Mouse (Mus musculus) gastrocnemius, postnatal 4 days (tissue): ENCODE measurements around the gene Sympk. TPM values are rescaled to one million over a fixed set of nuclear protein-coding genes. Genes with fewer than 3 reads are reported as not detected.

Source experiments
- DNase-seq, 2 experiments: peaks; one replicate each; pipeline ENCODE4 v3.0.0; 2021 to 2022; ENCODE audit warnings: low spot score in 2 of 2, mixed read lengths in 2 of 2
- long read RNA-seq, 2 experiments: library from polyadenylated mRNA; stranded (forward); transcript quantifications; one replicate each; pipeline ENCODE4 v2.0.0; 2021
- total RNA-seq, 2 experiments: library from RNA; stranded (reverse); gene quantifications; 2 replicates each; pipeline ENCODE4 v1.2.3; 2021

The Sympk gene
- 10 to 100 TPM; 61.4 to 63.8 TPM for total RNA-seq
- long read RNA-seq, experiment 1, full-length matches to known transcripts = 5 of 12 reads
- long read RNA-seq, experiment 1, partial matches to known transcripts = 4 of 12 reads
- long read RNA-seq, experiment 1, other reads (novel, unspliced or antisense) = 3 of 12 reads
- long read RNA-seq, experiment 2, full-length matches to known transcripts = 6 of 15 reads
- long read RNA-seq, experiment 2, partial matches to known transcripts = 6 of 15 reads
- long read RNA-seq, experiment 2, other reads (novel, unspliced or antisense) = 3 of 15 reads

DNA sequence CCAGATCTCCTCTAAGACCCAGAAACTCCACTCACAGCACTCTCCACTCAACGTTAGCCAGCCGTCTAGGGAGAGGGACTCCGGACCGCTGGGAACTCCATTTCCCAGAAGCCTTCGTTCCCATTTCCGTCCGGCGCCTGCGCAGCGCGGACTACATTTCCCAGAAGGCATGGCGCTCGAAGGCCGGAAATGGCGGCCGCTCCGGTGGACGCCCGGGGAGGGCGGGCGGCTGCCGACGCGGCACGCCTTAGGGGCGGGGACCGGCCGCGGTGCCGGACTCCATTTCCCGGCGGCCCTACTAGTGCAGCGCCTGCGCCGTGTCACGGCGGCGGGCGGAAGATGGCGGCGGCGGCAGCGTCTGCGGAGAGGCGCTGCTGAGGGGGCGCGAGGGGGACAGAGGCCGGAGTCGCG is at the start of gene Sympk:
Gene Sympk, plus strand, starts transcription at position 282 of the 411 bp plus-strand sequence.
- peak; percentile 92 to 94 for DNase-seq

DNA sequence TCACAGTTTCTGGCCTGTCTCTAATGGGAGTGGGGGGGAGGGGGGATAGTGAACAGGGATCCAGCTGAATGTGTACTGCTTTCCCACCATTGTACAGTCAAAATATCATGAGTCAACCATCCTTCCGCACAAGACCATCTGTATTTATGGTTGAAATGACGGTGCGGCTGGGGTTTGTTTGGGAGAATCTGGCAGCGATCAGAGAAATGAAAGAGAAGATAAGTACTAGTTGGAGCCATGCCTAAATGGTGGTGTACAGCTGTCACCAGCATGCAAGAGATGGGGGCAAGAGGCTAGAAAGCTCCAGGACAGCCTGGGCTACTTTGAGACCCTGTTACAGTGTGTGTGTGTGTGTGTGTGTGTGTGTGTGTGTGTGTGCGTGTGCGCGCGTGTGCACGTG is 45.8 kb upstream of the Sympk start:
- DNase-seq = no peak

DNA sequence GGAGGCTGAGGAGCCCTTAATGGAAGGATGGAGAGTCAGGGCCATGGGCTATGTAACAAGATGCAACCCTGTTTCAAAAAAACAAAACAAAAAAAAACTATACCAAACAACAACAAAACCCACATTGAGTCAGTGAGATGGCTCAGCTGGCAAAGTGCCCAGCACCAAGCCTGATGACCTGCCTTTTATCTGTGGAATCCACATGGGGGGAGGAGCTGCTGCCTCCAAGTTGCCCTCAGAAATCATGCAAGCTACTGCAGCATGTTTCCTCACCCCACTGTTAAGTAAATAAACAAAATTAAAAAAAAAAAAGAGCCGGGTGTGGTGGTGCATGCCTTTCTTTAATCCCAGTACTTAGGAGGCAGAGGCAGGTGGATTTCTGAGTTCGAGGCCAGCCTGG is 37.7 kb upstream of the Sympk start:
- no peak for DNase-seq

DNA sequence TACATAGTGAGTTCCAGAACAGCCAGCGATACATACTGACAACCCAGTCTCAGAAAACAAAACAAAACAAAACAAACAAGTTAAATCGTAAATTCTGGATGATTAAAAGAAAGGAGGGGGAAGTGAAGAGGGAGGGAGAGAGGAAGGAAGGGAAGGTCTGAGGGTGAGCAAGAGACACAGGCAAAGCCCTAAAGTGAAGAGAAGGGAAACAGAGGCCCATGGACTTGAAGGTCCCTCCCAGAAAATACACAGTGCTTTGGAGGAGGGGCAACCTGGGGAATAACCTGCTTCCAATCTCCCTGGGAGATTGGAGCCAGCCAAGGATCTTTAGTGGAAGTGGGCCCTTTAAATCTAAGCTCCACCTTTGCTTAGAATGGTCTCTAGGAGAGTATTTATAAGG is 37.1 kb upstream of the Sympk start, which contains the start of gene Nanos2:
Gene Nanos2, plus strand, starts transcription at position 301 of the 400 bp plus-strand sequence.
- no peak for DNase-seq

DNA sequence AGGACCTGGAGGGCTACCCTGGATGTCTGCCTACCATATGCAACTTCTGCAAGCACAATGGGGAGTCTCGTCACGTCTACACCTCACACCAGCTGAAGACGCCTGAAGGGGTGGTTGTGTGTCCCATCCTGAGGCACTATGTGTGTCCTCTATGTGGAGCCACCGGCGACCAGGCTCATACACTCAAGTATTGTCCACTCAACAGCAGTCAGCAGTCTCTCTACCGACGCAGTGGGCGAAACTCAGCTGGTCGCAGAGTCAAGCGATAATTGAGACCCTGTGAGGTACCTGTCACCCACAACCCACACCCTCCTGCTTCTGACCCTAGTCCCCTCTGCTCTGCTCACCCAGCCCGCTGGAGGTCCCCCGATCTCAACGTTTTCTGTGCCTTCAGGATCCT is 36.4 kb upstream of the Sympk start:
- DNase-seq = no peak

DNA sequence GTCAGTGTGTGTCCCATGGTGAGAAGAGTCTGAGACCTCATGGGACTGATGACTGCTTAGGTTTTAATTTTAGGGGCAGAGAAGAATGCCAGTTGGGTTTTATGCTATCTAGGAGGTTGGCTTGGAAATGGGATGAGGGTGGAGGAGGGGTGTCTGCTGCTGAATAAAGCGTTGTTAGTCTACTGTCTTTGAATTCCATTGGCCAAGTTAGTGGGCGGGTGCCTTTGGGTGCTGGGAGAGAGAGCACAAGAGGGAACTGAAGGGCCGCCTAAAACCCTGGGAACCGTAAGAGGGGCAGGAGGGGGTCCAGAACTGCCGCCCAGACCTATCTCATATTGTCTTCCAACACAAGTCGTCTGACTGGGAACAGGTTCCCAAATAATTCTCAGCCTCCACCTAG is 35.4 kb upstream of the Sympk start:
- no peak for DNase-seq

DNA sequence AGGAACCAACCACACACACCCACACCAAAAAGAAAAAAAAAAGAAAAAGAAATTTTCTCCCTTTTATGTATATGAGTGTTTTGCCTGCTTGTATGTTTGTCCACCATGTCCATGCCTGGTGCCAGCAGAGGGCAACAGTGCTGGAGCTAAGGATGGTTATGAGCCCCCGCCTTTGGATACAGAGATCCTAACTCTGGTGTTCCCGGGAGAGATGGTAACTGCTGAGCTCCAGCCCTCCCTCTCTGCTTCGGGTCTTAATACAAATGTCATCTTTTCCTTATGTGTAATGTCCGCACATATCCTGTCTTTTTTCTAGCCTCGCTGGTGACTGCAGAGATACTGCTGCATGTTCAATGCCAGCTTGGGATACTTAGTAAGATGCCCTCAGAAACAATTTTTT is 34.2 kb upstream of the Sympk start:
- no peak for DNase-seq

DNA sequence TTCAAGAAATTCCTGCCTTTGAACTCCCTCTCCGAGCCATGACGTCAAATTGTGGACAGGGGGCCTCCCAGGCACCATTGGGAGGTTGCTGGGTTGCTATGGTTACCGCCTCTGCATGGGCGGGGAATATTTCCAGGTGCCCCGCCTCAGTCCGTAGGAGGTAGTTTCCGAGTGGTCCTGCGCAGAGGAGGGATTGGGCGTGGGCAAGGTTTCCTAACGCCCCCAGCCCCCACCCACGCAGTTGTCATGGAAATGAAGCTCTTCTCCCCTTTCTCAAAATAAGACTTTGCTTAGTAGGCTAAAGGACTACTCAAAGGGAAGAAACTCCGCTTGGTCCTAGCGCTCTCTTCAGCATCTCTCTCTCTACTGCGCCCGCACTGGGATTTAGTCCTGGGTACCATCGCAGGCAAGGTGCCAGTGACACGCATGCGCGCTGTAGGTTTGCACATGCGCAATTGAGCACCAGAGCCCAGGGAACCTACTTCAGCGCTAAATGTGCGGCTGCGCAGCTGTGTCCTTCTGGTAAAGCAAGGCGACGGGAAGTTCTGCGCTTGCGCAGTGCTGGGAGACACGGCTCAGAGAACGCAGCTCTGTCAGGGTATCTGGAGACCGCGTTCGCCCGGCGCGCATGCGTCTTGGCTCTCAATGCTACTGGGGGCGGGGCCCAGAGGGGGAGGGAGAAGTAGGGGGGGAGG is 33.4 kb upstream of the Sympk start, which contains the start of gene Mypop:
Gene Mypop, plus strand, starts transcription at position 645 of the 695 bp plus-strand sequence.
- peak; percentile 95 to 99 for DNase-seq

DNA sequence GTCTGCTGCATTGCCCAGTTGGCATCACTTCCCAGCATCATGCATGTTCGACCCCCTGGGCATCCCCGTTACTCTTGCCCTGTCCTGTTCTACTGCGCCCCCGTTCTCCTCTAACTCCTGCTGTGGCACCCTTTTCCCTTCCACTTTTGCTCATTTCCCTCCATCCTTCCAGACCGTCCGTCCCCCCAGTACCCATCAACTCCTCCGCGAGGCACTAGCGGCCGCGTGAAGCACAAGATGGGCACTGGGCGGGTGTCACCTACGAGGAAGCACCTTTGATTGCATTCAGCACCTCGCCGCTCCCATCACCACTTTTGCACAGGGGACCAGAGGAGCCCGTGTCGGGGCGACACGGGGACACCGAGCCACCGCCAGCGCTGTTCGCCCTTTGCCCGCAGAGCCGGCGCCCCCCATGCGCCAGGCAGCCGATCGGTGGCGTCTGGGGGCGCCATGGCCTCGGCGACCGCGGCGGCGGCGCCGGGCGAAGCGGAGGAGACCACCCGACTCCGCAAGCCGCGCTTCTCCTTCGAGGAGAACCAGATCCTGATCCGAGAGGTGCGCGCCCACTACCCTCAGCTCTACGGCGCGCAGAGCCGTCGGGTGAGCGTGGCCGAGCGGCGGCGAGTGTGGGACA is 32.4 kb upstream of the Sympk start:
- peak in 1 of 2 experiments; percentile 17 for DNase-seq

DNA sequence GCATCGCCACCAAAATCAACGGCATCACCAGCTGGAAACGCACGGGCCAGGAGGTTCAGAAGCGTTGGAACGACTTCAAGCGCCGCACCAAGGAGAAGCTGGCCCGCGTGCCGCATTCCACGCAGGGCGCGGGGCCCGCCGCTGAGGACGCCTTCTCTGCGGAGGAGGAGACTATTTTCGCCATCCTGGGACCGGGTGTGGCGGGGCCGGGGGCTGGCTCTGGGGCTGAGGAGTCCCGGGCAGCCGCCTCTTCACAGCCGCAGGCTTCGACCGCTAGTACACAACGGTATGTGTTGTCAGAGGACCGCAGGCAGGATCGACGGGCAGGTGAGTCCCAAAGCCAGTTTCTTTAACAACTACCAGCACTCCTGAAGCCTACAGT is 31.9 kb upstream of the Sympk start:
- DNase-seq = no peak

DNA sequence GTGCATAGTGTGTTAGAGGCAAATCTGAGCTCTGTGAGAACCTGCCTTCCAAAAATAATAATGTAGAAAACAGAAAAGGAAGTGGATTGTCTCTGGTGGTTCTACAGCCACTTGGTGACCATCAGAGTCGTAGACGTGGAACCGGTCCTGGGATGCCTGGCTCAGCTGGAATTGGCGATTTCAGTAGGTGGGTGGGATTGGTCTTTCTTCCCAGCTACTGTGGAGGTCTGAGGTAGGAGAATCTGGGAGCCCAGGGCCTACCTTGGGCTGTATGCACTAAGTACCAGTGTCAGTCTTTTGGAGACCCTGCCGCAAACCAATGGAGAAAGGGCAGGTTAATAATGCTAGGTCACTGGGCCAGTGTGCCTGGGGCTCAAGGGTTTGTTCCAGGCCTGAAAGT is 31.1 kb upstream of the Sympk start:
- DNase-seq = no peak

DNA sequence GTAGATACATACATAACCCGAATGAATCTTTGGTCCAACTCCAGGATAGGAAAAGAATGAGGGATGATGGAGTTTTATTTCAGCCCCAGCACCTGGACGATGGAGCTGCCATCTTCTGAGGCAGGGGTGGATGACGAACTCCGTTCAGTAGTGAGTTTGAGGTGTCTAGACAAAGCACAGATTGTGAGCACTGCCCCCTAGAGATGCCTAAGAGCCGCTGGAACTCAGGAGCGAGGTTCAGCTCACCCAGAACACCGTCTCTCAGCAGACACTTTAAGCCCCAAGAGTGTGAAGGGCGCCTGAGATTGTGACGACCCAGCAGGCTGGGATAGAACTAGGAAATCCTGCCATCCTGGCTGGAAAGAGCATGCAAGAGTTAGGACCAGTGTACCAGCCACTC is 25.3 kb upstream of the Sympk start:
- DNase-seq = no peak

DNA sequence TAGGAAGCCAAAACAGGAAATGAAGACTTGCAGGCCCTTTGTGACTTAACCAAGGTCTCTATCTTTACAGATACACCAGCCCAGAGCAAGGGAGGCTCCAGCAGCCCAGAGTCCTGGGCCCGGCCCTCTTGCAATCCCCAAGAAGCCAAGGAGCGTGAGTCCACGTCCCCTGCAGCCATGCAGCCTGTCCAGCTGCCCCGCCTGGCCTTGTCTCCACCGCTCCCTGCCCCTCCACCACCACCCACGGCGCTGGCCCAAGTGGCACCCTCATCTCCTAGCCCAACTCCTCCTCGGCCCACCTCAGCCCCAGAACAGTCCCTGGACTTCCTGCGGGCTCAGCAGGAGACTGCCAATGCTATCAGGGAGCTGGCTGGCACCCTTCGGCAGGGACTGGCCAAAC is 23.8 kb upstream of the Sympk start:
- DNase-seq = no peak

DNA sequence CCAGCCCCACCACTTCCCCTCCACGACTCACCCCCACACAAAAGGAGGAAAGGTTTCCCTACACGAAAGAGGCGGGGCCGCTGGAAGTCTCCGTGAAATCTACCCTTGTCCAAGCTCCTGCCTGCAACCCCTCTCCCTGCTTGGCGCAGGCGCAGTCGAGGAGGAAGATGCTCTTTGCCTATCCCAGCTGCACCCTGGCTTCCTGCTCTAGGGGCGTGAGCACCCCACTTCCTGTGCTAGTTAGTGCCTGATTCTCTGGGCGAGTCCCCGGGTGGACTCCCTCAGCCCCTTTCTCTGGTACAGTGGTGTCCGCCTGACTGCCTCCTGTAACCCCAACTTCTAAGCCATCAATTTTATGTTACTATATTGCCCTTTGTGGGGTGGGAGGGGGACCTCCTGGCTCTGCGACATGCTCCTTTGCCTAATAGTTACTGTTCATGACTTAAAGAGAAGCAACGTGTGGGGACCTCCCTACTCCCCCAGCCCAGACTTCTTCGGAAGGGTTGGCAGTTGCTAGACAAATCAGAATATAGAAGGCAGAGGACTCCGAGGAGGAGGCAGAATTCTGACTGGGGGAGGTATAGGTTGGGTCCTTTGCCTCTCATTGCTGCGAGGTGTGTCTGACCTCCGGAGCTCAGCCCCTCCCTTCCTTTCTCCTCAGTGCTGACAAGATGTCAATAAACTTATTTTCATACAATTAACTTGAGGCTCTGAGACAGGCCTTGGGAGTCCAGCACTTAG is 22.9 kb upstream of the Sympk start:
- peak in 1 of 2 experiments; percentile 56 for DNase-seq

DNA sequence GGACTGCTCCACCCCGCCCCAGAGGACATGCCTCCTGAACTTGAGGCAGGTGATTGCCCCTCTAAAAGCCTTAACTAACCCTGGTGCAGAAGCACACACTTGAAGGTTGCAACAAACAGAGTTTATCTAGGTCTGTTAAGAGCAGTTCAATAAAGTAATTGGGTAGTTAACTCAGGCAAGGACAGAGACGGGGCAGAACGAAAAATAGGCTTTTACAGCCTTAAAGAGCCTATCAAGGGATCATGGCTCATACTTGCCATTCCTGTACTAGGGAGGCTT is 22.4 kb upstream of the Sympk start:
- DNase-seq = no peak

DNA sequence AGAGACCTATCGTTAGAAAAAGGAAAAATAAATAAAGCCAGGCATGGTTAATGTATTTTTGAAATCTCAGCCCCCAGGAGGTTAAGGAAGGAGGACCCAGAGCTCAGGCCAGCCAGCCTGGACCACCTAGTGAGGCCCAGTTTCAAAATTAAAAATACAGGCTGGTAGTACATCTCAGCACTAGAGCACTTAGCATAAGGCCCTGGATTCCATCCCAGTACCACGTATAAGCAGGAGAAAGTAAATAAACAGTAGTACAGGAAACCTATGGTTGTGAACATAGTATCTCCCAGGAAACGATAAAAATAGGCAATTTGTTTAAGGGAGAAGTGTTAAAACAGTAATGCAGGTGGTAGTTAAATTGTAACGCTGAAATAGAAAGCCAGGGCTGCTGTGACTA is 22.1 kb upstream of the Sympk start:
- DNase-seq = no peak

DNA sequence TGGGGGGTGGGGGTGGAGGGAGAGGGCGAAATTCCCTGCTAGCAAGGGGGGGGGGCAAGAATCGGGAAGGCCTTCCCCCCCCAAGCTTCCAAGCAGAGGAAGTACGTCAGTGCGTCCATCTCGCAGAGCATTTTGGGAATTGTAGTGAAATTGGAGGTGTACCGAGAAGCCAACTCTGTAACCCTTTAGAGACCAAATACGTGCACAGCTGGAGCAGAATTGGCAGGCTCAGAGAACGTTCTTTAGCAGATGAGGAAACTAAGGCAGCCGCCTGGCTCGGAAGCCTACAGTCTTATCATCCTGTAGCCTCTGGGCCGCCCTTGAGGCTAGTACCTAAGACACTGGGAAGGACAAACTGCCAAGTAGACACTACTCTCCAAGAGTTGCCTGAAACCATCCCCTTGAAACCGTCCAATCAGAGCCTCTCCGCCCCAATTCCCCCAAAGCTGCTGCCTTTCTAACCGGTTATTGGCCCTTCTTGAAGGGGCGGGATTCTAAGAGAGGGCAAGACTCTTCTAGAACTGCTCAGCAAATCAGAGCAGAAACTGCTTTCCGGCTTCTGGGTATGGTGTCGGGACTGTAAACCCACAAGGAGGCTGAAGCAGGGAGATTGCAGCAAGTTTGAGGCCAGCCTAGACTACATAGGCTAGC is 21.2 kb upstream of the Sympk start:
- peak; percentile 40 to 65 for DNase-seq

DNA sequence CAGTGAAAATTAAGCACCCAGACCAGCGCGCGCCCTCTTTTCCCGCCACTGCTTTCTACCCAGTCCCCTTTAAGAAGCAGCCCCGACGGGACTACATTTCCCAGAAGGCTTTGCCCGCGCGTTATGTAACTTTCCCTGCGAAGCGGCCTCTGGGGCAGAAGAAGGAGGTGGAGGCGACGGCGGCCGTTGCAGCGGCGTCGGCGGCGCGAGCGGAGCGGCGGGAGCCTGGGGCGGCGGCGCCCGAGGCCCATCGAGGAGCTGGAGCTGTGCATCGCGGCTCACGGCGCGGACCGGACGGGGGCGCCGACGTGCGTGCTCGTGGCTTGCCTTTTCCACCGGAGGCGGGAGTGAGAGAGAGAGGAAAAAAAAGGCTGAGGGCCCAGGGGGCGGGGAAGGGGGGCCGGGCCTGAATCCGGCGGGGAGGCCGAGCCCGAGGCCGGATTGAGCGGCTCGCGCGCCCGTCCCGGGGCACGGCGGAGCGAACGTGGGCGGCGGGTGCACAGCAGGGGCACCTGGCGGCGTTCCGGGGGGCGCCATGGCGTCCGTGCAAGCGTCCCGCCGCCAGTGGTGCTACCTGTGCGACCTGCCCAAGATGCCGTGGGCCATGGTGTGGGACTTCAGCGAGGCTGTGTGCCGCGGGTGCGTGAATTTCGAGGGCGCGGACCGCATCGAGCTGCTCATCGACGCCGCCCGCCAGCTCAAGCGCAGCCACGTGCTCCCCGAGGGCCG is 20.1 kb upstream of the Sympk start, which contains the start of gene Irf2bp1:
Gene Irf2bp1, plus strand, starts transcription at position 143 of the 729 bp plus-strand sequence.
- peak; percentile 86 to 94 for DNase-seq

DNA sequence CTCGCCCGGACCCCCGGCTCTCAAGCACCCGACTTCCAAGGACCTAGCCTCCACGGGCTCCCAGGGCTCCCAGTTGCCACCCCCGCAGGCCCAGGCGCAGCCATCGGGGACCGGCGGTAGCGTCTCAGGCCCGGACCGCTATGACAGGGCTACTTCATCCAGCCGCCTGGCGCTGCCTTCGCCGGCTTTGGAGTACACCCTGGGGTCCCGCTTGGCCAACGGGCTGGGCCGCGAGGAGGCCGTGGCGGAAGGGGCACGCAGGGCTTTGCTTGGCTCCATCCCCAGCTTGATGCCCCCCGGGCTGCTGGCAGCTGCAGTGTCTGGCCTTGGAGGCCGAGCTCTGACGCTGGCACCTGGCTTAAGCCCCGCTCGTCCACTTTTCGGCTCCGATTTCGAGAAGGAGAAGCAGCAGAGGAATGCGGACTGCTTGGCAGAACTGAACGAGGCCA is 19.5 kb upstream of the Sympk start:
- peak; percentile 45 to 60 for DNase-seq

DNA sequence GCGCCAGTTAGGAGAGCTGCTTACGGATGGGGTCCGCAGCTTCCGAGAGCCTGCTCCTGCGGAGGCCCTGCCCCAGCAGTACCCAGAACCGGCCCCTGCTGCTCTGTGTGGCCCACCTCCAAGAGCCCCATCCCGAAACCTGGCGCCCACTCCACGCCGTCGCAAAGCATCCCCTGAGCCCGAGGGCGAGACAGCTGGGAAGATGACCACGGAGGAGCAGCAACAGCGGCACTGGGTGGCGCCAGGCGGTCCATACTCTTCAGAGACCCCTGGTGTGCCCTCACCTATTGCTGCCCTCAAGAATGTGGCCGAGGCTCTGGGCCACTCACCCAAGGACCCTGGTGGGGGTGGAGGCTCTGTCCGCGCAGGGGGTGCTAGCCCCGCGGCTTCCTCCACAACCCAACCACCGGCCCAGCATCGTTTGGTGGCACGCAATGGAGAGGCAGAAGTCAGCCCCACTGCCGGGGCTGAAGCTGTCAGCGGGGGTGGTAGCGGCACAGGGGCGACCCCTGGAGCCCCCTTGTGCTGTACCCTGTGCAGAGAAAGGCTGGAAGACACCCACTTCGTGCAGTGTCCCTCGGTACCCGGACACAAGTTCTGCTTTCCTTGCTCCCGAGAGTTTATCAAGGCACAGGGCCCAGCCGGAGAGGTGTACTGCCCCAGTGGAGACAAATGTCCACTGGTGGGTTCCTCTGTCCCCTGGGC is 18.6 kb upstream of the Sympk start:
- DNase-seq = peak in 1 of 2 experiments; percentile 26
